Mouse (Mus musculus) CH12.LX (cell line): ENCODE data around the gene Gnb1.

ENCODE experiments used
- CTCF ChIP-seq, 2 experiments: IDR thresholded peaks in 1 of 2; conservative IDR thresholded peaks in 1 of 2; 2 replicates each; pipeline ENCODE4 v1.5.1; 2011 to 2012; ENCODE audit warnings: low read depth in 2 of 2, low read length in 2 of 2, improper control_type of control experiment in 1 of 2, inconsistent platforms in 1 of 2, mild to moderate bottlenecking in 1 of 2, moderate library complexity in 1 of 2
- POLR2A ChIP-seq: IDR thresholded peaks from 2 replicates; pipeline ENCODE4 v1.6.1; 2011; ENCODE audit warnings: low read depth, mild to moderate bottlenecking, improper control_type of control experiment, low read length
- TBP ChIP-seq: conservative IDR thresholded peaks from 2 replicates; pipeline ENCODE4 v1.6.1; 2011; ENCODE audit warnings: low read depth, low read length, improper control_type of control experiment

DNA sequence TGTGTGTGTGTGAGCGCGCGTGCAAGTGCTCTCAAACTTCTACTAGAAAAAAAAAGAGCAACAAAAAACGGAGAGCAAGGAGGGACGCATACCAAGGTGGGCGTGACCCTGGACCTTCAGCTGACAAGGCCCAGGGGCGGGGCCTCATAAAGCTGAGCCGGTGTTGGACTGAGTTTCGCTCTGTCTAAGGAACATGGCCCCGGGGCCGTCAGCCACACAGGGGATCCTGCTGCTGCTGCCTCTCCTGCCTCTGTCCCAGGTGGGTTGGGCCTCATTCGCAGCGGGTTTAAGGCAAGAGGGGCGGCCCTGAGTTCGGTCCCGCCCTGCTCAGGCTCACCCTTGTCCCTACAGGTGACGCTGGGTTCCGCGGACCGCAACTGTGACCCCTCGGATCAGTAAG is 22.2 kb upstream of the Gnb1 start, which contains the start of gene Tmem52:
- no peak for TF ChIP-seq TBP
- no peak for TF ChIP-seq CTCF (conservative IDR thresholded peaks at IDR 0.05 in 1 of 2, IDR thresholded peaks at IDR 0.05 in 1 of 2; ENCODE audit: low read depth in 2 of 2, low read length in 2 of 2)
- TF ChIP-seq POLR2A = no peak
